In genomic region chr7:100590845-100591521, GRCm38 (mm10) we compare ENCODE assay signal across 8 mouse cellular contexts. TPM values are rescaled to one million over a fixed set of nuclear protein-coding genes. Genes with fewer than 3 reads are reported as not detected.
DNase-seq lines count a peak whose midpoint lies in the region; ATAC-seq lines count a peak whose summit lies in the region.

No protein-coding gene starts in this region.

- H3K27me3 ChIP-seq in intestine, embryonic 14.5 days (replicated peaks; ENCODE audit: control insufficient read depth, insufficient read depth, low read length) = no peaks in the 10 kb centered on the region

- peak overlapping the region; percentile 85 for H3K27ac ChIP-seq in intestine, embryonic 14.5 days (ENCODE audit: low read depth)

- peak overlapping the region; percentile 61 for H3K9ac ChIP-seq in intestine, embryonic 14.5 days (ENCODE audit: low read length)

- DNase-seq in adrenal gland, adult (ENCODE audit: inconsistent age in 2 of 2, low spot score in 1 of 2) = peak; percentile 90 to 96
- peak; percentile 88 for DNase-seq in embryo, embryonic 11 days
- peak; percentile 82 for DNase-seq in gastrocnemius, postnatal 25 days
- peak; percentile 92 for DNase-seq in intestine, embryonic 14.5 days (ENCODE audit: low spot score)
- DNase-seq in left cerebral cortex, postnatal 14 days (ENCODE audit: low spot score in 2 of 2) = peak; percentile 66 to 80
- peak; percentile 80 for DNase-seq in mesoderm, embryonic 11.5 days (ENCODE audit: low read depth, low spot score)
- DNase-seq in right cerebral cortex, postnatal 36 days (ENCODE audit: low spot score in 2 of 2) = peak; percentile 66 to 81
- DNase-seq in yolk sac, embryonic 10.5 days (ENCODE audit: low spot score) = peak; percentile 94

- H3K4me1 ChIP-seq in intestine, embryonic 14.5 days (replicated peaks; ENCODE audit: control insufficient read depth, insufficient read depth, low read length) = no peaks in the 10 kb centered on the region

- no peaks in the 10 kb centered on the region for H3K9me3 ChIP-seq in intestine, embryonic 14.5 days (ENCODE audit: control insufficient read depth, low read length)

- ATAC-seq in intestine, embryonic 14.5 days (replicated peaks; ENCODE audit: low FRiP score, low TSS enrichment, low read depth) = peak; percentile 96

- intact Hi-C loops in left cerebral cortex, postnatal 14 days (cut with DNase I) = no loop called here

- WGBS in intestine, embryonic 14.5 days = under 1% methylated on average over 20 of the region's 20 CpGs

- H3K4me2 ChIP-seq in intestine, embryonic 14.5 days (ENCODE audit: low read length) = peak overlapping the region; percentile 60

- peak overlapping the region; percentile 56 for H3K4me3 ChIP-seq in intestine, embryonic 14.5 days (ENCODE audit: low read depth, low read length)

- H3K36me3 ChIP-seq in intestine, embryonic 14.5 days (ENCODE audit: control insufficient read depth, insufficient read depth, low read length) = no peaks in the 10 kb centered on the region

RNA-seq across cellular contexts. Expression of gene Rab6a, which starts 16.2 kb away (rescaled TPM):
- 10 to 100 TPM; 52.0 to 52.7 TPM for total RNA-seq in gastrocnemius, postnatal 25 days (2021)
- polyA plus RNA-seq in intestine, embryonic 14.5 days (2014; fragmentation: Nextera tagmentation; extraction: Ambion mirVana) = 118 and 121 TPM in 2 replicates
- total RNA-seq in left cerebral cortex, postnatal 14 days (2021) = 100 to 1,000 TPM; 389 to 396 TPM

RNA-seq across cellular contexts. Expression of gene Mrpl48, which starts 17.1 kb away (rescaled TPM):
- total RNA-seq in gastrocnemius, postnatal 25 days (2021) = 10 to 100 TPM; 57.9 to 58.4 TPM
- polyA plus RNA-seq in intestine, embryonic 14.5 days (2014; fragmentation: Nextera tagmentation; extraction: Ambion mirVana) = 89.4 and 94.6 TPM in 2 replicates
- total RNA-seq in left cerebral cortex, postnatal 14 days (2021) = 10 to 100 TPM; 54.5 to 55.7 TPM

RNA-seq across cellular contexts. Expression of gene Coa4, which starts 54.1 kb away (rescaled TPM):
- total RNA-seq in gastrocnemius, postnatal 25 days (2021) = 10 to 100 TPM in 1 of 2 experiments, 1 to 10 TPM in 1; 8.1 to 13.0 TPM
- 33.8 and 36.9 TPM in 2 replicates for polyA plus RNA-seq in intestine, embryonic 14.5 days (2014; fragmentation: Nextera tagmentation; extraction: Ambion mirVana)
- total RNA-seq in left cerebral cortex, postnatal 14 days (2021) = 10 to 100 TPM in 1 of 2 experiments, 1 to 10 TPM in 1; 9.4 to 10.6 TPM

Comparison
In these comparisons a context has a peak if more than half of its experiments do, and no peak if none do; other contexts are left out.
1. Peak in every context shown above with its lines: DNase-seq, ATAC-seq, H3K4me3 ChIP-seq and H3K27ac ChIP-seq.
2. RNA of gene Rab6a, which starts 16.2 kb away (total RNA-seq): 389 to 396 TPM in left cerebral cortex, postnatal 14 days; 52.0 to 52.7 TPM in gastrocnemius, postnatal 25 days; every median in the first group is over 4 times any median in the second.